Mouse (Mus musculus): ENCODE data around the gene Reg1.
"Not testable (repeated sequence)": the region's sequence is repeated elsewhere in the genome, so short reads cannot be mapped to it uniquely, and the experiment has no call there.

Reg1 gene

DNA sequence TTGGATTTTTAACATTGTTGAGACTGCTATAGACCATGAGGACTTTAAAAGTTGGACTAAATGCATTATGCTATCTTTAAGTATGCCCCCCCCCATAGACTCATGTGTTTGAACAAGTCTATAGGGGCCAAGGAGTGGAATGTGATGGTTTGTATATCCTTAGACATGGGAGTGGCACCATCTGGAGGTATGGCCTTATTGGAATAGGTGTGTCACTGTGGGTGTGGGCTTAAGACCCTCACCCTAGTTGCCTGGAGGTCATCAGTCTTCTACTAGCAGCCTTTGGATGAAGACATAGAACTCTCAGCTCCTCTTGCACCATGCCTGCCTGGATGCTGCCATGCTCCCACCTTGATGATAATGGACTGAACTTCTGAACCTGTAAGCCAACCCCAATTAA, at the start of gene Reg1:
TSS of gene Reg1 (plus strand) at position 301 of the 400 bp plus-strand sequence.
- DNase-seq (ENCODE audit: low spot score in 2 of 2), result not testable (repeated sequence)

DNA sequence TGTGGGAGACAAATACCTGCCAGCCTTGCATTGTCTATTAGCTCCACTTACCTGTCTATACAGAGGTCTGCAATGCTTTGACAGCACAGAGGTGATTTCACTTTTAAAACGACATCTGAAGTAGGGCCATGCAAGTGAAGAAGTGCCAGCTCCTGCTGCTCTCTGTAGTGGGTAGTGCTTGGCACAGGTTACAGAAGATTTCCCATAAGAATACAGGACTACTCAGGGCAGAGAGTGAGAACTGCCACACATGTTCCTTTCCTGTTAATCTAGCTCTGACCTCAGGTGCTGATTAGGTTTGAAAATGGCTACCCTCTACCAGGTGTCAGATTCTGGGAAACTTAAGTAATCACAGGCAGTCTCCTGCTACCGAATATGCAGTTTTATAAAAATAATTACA, 43.7 kb upstream of the Reg1 start, which contains the start of gene Reg3d:
TSS of gene Reg3d (minus strand) at position 101 of the 400 bp plus-strand sequence.
- no peak for DNase-seq (ENCODE audit: low spot score in 2 of 2)

DNA sequence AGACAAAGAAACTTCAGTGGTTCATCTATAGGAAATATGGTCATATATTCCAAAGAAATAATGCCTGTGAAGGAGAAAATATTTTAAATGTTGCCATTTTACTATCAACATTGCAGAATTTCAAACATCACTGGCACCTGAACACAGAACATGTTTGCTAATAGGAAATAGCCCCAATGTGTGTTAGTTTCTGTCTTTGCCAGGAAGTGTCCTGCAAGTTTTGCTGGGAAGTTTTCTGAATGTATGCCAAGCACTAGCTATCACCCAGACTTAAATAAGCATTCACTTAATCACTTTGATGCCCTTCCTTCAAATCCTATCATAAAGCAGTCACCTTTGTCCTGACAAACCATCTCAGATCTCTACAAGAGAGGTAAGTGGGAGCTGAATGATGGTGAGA, 42.1 kb upstream of the Reg1 start, which contains the start of gene Reg3a:
TSS of gene Reg3a (plus strand) at position 301 of the 400 bp plus-strand sequence.
- no peak for DNase-seq (ENCODE audit: low spot score in 2 of 2)

DNA sequence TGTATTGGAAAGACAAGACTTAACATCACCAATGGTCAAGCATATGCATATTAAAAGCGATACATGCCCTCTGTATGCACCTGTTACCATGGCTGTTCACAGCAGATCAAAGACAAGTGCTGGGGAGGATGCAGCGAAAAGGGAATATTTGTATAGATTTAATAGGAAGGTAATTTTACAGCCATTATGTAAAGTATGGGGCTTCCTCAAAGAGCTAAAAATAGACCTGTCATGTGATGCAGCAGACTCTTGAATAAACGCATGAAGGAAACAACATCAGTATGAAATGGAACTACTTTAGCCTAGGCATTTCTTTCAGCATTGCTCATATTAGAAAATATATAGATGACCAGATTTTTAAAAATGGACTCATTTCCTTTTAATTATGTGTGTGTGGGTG, 36.9 kb upstream of the Reg1 start:
- no peak for DNase-seq (ENCODE audit: low spot score in 2 of 2)

DNA sequence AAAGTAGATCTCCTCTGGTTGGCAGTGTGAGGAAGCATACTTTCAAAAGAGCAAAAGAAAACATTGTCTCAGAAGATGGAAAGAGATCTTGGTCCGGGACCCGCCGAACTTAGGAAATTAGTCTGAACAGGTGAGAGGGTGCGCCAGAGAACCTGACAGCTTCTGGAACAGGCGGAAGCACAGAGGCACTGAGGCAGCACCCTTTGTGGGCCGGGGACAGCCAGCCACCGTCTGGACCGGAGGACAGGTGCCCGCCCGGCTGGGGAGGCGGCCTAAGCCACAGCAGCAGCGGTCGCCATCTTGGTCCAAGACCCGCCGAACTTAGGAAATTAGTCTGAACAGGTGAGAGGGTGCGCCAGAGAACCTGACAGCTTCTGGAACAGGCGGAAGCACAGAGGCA, 27.2 kb upstream of the Reg1 start, which contains the start of gene Reg2:
TSS of gene Reg2 (plus strand) at position 301 of the 400 bp plus-strand sequence.
- not testable (repeated sequence) for DNase-seq (ENCODE audit: low spot score in 2 of 2)

DNA sequence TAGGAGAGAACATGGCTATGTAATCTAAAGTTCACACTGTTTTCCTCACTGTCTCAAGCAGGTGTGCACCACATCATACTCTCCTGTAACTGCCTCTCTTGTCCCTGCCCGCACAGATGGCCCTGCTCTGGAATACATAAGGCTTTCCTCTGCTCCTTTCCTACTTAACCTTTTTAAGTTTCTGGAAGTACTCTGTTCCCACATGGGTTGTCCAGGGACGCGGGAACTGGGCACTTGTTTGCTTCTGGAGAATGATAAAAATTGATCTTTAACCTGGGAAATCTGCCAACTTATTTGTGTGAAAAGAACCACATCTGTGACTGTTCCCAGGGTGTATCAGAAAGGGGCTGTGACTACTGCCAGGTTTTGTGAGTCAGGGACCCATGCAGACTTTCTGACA, 3.0 kb downstream of the Reg1 start:
- no peak for DNase-seq (ENCODE audit: low spot score in 2 of 2)

DNA sequence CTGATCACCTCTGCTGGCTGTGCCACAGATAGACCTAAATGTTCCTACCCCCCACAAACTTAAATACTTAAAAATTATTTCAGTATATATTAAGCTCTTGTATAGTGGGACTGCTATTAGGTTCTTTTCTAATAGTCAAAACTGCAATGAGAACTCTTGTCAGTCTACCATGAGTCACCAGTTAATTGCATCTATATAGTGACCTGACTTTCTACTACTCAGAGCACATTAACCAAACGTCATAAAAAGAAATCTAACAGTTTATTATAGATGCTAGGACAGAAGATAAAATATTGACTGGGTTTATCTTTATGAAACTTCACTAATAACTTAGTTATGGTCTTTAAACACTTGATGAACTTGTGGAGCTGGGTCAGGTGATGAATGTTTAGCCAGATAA, 24.7 kb downstream of the Reg1 start:
- DNase-seq (ENCODE audit: low spot score in 2 of 2), result no peak

DNA sequence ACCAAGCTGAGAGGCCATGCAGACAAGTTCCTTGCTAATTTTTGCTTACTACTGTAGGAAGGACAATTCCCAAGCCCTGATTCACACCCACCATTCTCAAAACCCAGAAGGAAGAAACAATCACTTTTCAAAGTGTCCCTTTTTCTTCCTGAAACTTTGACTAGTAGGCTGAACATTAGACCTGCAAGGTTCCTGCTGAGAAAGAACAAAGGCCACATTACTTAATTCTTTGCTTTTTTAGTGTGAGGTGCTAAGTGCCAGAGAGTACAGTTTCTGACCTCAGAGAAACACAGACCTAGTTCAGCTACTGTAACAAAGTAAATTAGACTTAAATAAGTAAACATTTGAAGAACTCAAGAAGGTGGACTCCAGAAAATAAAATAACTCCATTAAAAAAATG, 25.9 kb downstream of the Reg1 start:
- no peak for DNase-seq (ENCODE audit: low spot score in 2 of 2)

DNA sequence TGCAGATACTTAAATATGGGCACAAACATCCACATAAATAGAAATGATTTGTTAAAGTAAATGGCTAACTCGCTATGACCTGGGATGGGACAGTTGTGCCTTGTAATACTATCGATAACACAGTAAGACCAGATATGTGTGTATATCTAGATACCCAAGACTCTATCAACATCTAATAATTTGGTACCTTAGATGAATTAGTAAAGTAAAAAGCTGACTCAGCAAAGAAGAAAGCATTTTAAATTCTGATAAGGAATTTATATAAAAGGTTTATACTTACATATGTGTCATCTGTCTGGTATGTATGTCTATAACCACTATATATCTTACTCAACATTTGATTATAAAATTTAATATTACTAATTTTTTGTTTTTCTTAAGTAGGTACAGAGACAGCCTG, 30.3 kb downstream of the Reg1 start:
- DNase-seq (ENCODE audit: low spot score in 2 of 2), result no peak

DNA sequence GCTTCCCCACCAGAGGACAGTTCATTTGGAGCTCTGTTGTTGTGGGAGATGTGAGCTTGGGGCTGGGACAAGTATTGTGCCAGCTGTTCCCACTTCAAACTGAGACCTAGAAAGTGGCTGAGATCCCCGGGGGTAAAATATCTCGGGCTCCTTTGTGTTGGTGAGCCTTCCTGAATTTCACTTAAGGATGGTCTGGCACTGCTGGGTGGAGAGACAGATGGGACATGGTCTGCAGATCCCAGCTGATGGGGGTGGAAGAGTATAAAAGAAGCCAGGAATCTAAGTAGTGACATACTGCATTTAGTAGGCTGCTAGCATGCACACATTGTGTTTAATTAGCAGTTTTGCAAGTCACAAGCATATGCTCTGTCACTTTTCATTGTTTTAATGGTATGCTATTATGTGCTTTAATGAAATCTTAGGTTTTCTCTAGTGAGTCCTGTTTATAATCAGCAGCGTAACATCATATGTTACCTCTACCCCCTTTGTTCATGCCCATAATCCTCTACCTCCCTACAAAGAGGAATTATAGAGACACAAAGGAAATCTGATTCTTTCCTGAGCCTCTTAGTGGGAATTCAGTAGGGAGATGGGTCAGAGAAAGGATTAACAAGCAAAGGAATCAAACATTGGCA, 37.8 kb downstream of the Reg1 start:
- no peak for DNase-seq (ENCODE audit: low spot score in 2 of 2)

DNA sequence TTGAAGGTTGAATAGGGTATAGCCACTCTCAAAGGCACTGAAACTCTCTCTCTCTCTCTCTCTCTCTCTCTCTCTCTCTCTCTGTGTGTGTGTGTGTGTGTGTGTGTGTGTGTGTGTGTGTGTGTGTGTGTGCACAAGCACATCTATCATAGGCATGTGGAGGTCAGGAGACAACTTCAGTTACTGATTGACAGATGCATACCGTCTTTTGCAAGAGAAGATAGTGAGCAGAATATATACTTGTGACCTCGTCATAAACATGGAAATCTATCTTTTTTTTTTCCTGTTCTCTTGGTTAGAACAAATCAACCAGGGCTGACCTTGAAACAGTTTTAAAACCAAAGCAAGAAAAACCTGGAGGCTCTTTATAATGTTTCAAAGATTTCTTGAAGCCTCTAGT, 39.8 kb downstream of the Reg1 start:
- no peak for DNase-seq (ENCODE audit: low spot score in 2 of 2)

DNA sequence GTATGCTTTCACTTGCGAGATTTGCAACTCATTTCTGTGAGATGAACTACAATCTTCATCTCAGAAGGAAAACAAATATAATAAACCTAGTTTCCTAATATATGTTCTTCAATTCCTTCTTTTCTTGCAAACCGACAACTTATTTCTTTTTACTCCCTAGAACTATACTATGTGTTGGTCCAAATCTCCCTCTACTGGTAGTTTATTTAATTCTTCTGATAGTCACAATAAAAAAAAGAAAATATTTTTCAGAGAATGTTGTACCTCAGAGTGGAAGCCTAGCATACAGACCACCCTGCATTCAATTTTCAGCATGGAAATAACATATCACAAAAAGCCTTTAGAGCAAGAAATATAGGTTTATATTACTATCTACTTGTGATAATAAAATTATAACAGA, 40.8 kb downstream of the Reg1 start:
- DNase-seq (ENCODE audit: low spot score in 2 of 2), result no peak

DNA sequence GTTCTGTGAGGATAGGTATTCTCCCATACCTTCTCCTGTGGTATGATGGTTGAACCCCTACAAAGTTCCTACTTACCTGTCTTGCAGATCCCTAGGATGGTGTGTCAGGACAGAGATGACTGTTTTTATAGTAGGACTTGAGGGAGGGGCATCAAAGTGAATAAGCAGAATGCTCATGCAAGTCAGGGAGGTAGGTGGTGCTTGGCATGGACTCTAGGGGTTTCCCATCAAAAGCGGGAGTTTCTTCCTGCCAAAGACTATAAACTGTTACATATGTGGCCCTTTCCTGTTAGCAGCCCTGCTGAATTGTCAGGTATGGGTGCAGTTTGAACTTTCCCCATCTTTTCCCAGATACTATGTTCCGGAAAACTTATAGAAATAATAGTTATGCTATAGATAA, 46.3 kb downstream of the Reg1 start, which contains the start of gene Reg3g:
TSS of gene Reg3g (minus strand) at position 101 of the 400 bp plus-strand sequence.
- DNase-seq (ENCODE audit: low spot score in 2 of 2), result no peak

DNA sequence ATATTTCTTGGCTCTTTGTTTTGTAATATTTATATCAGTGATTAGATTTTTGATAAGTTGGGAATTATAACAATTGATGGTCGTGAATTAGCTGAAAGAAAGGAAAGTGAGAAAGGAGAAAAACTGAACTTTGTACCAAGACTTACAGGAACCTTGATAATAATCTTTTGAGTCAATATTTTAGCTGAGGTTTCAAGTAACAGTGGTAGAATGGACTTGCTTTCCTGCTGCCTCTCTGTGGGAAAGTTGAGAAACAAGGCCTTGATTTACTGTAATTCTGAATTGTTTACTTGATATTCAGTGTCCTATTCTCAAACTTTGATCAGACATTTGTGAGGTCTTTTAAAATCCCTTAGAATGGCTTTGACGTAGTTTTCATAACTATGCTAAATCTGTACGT, 46.8 kb downstream of the Reg1 start:
- DNase-seq (ENCODE audit: low spot score in 2 of 2), result no peak
